Mouse (Mus musculus): Measurements from ENCODE around the gene Tmcc1. TPM values are rescaled to one million over a fixed set of nuclear protein-coding genes. Genes with fewer than 3 reads are reported as not detected.
"Not testable (repeated sequence)": the region's sequence is repeated elsewhere in the genome, so short reads cannot be mapped to it uniquely, and the experiment has no call there.

Tmcc1 gene
- polyA plus RNA-seq, 1 experiment from 2014 or later = 33.2 TPM

DNA sequence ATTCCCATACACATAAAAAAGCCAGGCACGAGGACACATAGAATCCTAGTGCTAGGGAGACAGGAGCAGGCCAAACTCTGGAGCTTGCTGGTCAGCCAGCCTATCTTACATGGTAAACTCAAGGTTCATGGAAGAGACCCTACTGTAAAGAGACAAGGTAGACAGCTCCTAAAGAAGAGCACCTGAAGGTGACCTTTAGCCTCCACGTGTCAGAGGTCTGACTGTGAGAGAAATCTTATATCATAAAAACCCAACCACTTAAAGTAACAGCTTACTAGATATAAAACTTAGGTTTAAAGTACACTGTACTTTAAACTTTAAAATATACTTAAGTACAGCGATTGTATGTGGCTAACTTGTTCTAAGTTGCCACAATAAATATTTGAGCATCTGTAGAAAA is 122.7 kb downstream of the Tmcc1 start:
- Histone ChIP-seq H3K9me3 (no peaks in the 10 kb centered on the region), H3K9ac (no peak overlapping the region), H3K4me1 (peaks cover 15% of the 10 kb centered on the region; the same call in 1 of the 2 replicates), H3K27me3 (no peaks in the 10 kb centered on the region), H3K4me3 (replicated peaks) (no peak overlapping the region), H3K27ac (no peak overlapping the region), H3K4me2 (no peak overlapping the region), H3K36me3 (replicated peaks) (no peaks in the 10 kb centered on the region)
- no peak for ATAC-seq (ENCODE audit: low FRiP score)
- WGBS = 86% methylated on average over 3 of the region's 3 CpGs

DNA sequence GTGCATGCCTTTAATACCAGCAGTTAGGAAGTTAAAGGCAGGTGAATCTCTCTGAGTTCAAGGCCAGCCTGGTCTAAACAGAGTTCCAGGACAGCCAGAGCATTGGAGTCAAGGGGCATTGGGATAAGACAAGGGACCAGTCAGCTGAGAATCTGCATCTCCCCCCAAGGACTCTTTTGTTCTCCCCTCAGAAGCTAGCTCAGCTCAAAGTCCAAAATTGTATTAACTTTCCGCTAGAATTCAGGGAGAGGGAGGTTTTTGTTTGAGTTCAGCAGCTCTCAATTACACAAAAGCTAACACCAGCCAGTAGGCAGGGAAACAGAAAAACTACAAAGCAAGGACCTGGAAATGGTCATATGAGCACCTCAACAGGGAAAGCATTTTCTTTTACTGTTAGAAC is 129.8 kb downstream of the Tmcc1 start:
- no peak for ATAC-seq (ENCODE audit: low FRiP score)
- Histone ChIP-seq H3K9ac (no peak overlapping the region), H3K4me1 (peaks cover 6% of the 10 kb centered on the region; the same call in 1 of the 2 replicates), H3K27ac (no peak overlapping the region), H3K4me3 (replicated peaks) (no peak overlapping the region), H3K9me3 (no peaks in the 10 kb centered on the region), H3K4me2 (no peak overlapping the region), H3K27me3 (no peaks in the 10 kb centered on the region), H3K36me3 (replicated peaks) (no peaks in the 10 kb centered on the region)
- WGBS = 32% methylated on average over 1 of the region's 1 CpGs

DNA sequence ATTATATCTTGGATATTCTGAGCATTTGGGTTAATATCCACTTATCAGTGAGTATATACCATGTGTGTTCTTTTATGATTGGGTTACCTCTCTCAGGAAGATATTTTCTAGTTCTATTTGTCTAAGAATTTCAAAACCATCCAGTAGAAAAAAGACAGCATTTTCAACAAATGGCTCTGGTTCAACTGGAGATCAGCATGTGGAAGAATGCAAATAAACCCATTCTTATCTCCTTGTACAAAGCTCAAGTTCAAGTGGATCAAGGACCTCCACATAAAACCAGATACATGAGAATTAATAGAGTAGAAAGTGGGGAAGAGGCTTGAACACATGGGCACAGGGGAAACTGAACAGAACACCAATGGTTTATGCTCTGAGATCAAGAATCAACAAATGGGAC is 133.7 kb downstream of the Tmcc1 start:
- not testable (repeated sequence) for H3K27ac ChIP-seq; H3K9me3 ChIP-seq; H3K4me2 ChIP-seq; H3K27me3 ChIP-seq; H3K9ac ChIP-seq; ATAC-seq (ENCODE audit: low FRiP score); H3K4me3 ChIP-seq (replicated peaks); H3K36me3 ChIP-seq (replicated peaks)
- H3K4me1 ChIP-seq = peaks cover 24% of the 10 kb centered on the region

DNA sequence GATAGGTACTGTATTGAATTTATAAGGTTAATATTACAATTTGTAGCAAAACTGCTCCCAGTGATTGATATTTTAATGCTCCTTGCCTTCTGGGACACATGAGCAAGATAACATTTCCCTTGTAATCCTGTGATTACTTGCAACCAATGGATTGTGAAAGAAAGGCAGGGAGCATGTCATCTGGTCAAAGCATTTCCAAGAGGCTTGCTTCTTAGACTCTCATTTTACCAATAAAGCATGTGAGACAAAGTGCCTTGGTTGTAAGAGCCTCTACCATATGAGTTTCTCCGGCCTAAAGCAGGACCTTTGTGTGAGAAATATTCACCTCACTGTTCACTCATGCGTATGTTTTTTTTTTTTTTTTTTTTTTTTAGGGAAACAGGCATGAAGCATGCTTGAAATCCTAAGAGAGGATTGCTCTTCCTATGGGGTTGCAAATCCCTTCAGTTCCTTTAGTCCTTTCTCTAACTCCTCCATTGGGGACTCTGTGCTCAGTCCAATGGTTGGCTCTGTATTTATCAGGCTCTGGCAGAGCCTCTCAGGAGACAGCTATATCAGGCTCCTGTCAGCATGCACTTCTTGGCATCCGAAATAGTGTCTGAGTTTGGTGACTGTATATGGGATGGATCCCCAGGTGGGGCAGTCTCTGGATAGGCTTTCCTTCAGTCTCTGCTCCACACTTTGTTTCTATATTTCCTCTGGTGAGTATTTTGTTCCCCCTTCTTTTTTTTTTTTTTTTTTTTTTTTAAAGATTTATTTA is 134.6 kb downstream of the Tmcc1 start:
- H3K36me3 ChIP-seq (replicated peaks) = no peaks in the 10 kb centered on the region
- no peak for ATAC-seq (ENCODE audit: low FRiP score)
- 74% methylated on average over 3 of the region's 3 CpGs for WGBS
- H3K4me3 ChIP-seq (replicated peaks) = no peak overlapping the region
- H3K27ac ChIP-seq = no peak overlapping the region
- H3K4me2 ChIP-seq = no peak overlapping the region
- H3K4me1 ChIP-seq = peaks cover 24% of the 10 kb centered on the region
- no peaks in the 10 kb centered on the region for H3K27me3 ChIP-seq
- H3K9me3 ChIP-seq = no peaks in the 10 kb centered on the region
- H3K9ac ChIP-seq = no peak overlapping the region

DNA sequence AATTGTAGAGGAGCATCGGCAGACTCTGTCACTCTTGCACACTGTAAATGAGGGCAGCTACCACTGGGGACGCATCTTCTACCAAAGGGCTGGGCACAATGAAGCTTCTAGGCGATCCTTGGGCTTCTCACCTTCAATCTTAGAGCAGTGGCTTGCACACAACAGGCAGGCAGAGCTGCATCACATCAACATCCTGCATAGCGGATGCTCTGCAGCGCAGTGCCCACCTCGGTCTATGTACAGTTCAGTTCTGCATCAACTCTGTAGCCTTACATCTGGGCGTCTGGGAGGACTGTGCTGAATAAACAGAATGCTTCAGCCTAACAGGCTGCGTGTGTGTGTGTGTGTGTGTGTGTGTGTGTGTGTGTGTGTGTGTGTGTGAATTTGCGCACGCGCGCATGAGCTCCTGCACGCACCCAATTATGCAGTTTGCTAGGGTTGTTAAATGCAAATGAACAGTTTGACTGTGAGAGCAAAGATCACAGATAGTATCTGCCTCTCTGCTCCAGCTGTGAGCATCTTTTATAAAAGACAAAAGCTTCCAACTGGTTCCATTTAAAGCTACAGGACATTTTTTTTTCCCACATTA is 136.5 kb downstream of the Tmcc1 start:
- peak overlapping the region; percentile 78 for H3K27ac ChIP-seq
- no peaks in the 10 kb centered on the region for H3K9me3 ChIP-seq
- no peaks in the 10 kb centered on the region for H3K27me3 ChIP-seq
- H3K4me1 ChIP-seq = peaks cover 21% of the 10 kb centered on the region
- WGBS = 10% methylated on average over 13 of the region's 13 CpGs
- peak overlapping the region; percentile 20 for H3K4me3 ChIP-seq (replicated peaks)
- no peaks in the 10 kb centered on the region for H3K36me3 ChIP-seq (replicated peaks)
- peak overlapping the region; percentile 35 for H3K4me2 ChIP-seq
- ATAC-seq (ENCODE audit: low FRiP score) = peak; percentile 84
- 0 out of 2 replicates have a peak overlapping the region, but pooled peaks have one; percentile 1 for H3K9ac ChIP-seq

DNA sequence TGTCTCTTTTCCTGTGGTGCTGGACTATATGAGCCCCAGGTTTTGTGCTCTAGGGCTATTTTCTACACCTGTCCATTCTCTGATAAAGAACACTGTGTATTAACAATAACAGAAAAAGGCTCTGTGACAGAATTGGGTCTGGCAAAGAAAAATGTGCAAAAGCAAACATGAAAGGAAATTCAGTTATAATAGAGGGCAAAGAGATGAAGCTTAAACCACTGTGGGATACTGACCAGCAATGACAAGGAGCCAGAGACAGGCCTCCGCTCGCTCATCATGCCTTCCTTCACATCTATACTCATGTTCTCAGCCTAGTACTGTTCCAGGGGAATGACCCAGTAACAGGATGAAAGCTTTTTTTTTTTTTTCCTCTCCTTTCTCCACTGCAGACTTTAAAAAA is 137.5 kb downstream of the Tmcc1 start:
- Histone ChIP-seq H3K36me3 (replicated peaks) (no peaks in the 10 kb centered on the region), H3K9ac (no peak overlapping the region), H3K27me3 (no peaks in the 10 kb centered on the region), H3K27ac (no peak overlapping the region), H3K9me3 (no peaks in the 10 kb centered on the region), H3K4me1 (peaks cover 21% of the 10 kb centered on the region), H3K4me3 (replicated peaks) (no peak overlapping the region), H3K4me2 (no peak overlapping the region)
- ATAC-seq (ENCODE audit: low FRiP score) = no peak
- WGBS = 94% methylated on average over 2 of the region's 2 CpGs

DNA sequence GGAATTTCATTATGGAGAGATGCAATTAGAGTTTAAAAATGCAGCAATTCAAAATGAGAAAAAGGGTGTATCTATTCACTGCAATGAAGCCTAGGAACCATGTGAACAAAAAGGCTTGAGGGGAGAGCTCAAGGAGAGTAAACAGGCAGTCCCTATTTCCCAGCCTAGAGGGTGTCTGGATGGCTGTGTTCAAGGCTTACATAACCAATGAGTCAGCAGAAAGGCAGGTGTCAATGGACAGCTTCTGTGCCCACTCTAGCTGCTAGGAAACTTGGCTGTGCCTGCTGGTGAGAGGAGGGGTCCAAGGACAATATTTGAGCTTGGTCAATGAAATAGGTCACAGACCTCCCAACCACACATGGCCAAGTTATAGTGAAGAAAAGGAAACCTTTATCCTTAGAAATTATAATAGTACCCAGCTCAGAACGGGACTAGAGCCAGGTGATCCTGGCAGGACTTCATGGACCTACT is 138.2 kb downstream of the Tmcc1 start:
- Histone ChIP-seq H3K27me3 (no peaks in the 10 kb centered on the region), H3K36me3 (replicated peaks) (no peaks in the 10 kb centered on the region), H3K4me2 (no peak overlapping the region), H3K9me3 (no peaks in the 10 kb centered on the region), H3K4me3 (replicated peaks) (no peak overlapping the region), H3K4me1 (peaks cover 25% of the 10 kb centered on the region), H3K27ac (no peak overlapping the region), H3K9ac (no peak overlapping the region)
- no peak for ATAC-seq (ENCODE audit: low FRiP score)
- 83% methylated on average over 1 of the region's 1 CpGs for WGBS

DNA sequence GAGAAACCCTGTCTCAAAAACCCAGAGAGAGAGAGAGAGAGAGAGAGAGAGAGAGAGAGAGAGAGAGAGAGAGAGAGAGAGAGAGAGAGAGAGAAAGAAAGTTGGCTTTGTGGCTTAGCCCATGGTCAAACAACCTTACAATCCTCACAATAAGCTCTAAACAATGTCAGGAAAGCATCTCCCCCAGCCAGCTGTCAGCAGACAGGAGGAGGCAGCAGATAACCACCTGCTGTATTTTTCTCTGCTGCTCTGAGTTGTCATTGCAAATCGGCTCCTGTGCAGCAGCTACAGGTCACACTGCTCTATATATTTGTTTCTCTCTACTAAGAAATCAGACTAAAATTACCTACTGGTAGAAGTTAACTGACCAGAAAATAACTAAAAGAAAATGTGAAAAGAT is 145.4 kb downstream of the Tmcc1 start:
- Histone ChIP-seq H3K36me3 (replicated peaks) (peaks cover 5% of the 10 kb centered on the region), H3K27me3 (no peaks in the 10 kb centered on the region), H3K9me3 (peaks cover under 1% of the 10 kb centered on the region; the same call in 1 of the 2 replicates), H3K4me1 (peaks cover 10% of the 10 kb centered on the region), H3K4me3 (replicated peaks) (no peak overlapping the region), H3K27ac (no peak overlapping the region), H3K4me2 (no peak overlapping the region), H3K9ac (no peak overlapping the region)
- 86% methylated on average over 1 of the region's 1 CpGs for WGBS
- no peak for ATAC-seq (ENCODE audit: low FRiP score)

DNA sequence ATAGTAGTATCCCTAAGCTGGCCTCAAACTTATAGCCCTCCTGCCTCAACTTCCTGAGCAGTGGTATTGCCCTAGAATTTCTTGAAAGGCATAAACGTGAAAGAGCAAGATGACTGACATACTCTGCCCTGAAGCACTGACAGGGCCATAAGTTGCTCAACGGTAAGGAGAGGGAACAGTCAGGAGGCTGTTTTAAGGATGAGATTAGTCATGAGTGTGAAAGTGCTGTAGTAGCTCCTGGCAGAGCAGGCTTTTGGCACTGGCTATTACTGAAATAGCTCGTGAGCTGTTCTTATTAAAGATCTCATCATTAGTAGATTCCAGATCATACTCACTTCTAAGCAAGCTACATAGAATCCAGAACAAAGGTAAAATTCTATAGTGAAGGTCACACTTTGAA is 145.9 kb downstream of the Tmcc1 start:
- Histone ChIP-seq H3K27me3 (no peaks in the 10 kb centered on the region), H3K9me3 (peaks cover 4% of the 10 kb centered on the region), H3K4me1 (peaks cover 10% of the 10 kb centered on the region), H3K36me3 (replicated peaks) (peaks cover 8% of the 10 kb centered on the region), H3K27ac (no peak overlapping the region), H3K4me2 (no peak overlapping the region), H3K4me3 (replicated peaks) (no peak overlapping the region), H3K9ac (no peak overlapping the region)
- no peak for ATAC-seq (ENCODE audit: low FRiP score)
- 80% methylated on average over 3 of the region's 3 CpGs for WGBS

DNA sequence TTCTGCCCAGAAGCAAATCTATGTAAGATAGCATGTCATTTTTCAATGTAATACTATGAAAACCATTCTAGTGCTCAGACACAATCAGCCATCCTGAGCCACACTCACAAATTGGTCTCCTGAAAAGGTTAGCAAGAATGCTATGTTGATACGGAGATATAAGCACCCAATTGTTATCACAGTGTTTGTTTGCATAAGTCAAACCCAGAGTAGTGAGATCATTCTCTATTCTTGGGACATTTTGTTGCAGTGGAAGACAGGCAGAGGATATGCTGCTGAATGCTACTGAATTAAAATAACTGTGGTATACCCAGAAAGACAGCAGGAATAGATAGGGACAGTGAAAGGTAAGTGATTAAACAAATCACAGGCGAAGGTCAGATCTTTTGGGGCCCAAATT is 149.2 kb downstream of the Tmcc1 start:
- Histone ChIP-seq H3K4me1 (peaks cover 6% of the 10 kb centered on the region), H3K4me3 (replicated peaks) (no peak overlapping the region), H3K27ac (no peak overlapping the region), H3K4me2 (no peak overlapping the region), H3K27me3 (no peaks in the 10 kb centered on the region), H3K9ac (no peak overlapping the region), H3K9me3 (peaks cover 4% of the 10 kb centered on the region), H3K36me3 (replicated peaks) (peaks cover 8% of the 10 kb centered on the region)
- WGBS = 71% methylated on average over 2 of the region's 2 CpGs
- no peak for ATAC-seq (ENCODE audit: low FRiP score)

DNA sequence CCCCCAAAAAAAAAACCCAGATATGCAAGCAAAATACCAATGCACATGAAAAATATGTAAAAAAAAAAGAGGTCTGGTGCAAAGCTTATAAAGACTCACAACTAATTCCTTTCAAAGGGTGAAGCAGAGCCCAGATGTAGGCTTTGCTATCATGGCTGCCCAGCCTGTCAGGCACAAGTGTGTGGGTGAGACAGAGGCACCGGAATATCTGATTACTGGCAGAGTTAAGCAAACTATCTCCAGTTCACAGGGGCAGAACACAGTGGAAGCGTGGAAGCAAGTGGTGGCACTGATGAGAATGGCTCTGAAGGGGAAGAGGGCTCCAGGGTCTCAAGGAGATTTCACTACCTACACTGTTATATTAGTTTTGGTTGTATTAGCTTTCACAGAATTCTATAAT is 155.1 kb downstream of the Tmcc1 start:
- no peaks in the 10 kb centered on the region for H3K4me1 ChIP-seq
- WGBS = 88% methylated on average over 2 of the region's 2 CpGs
- peaks cover 4% of the 10 kb centered on the region for H3K9me3 ChIP-seq

DNA sequence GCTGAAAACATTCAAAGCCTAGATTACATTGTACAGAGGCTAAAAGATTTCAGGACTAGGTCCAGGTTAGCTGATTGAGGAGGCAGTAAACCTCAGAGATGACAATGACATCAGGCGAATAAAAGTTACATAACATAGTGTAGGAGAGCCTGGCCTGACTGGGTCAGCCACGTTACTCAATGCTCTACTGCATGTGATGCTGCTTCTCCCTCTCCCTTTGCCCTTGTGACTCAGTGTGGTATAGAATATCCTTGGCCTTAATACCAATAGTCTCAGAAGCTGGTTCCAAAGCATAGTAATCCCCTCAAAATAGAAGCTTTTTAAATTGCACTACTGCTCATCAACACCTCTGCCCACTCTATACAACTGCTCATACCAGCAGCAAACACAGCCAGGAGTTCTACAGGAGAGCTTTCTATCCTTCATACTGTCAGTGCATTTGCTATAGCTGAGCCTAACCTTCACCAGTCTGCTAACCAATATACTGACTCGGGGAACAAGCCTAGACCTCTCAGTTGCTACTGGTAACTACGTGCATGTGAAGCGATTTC is 155.9 kb downstream of the Tmcc1 start:
- H3K4me3 ChIP-seq (replicated peaks) = no peak overlapping the region
- no peaks in the 10 kb centered on the region for H3K4me1 ChIP-seq
- no peak for ATAC-seq (ENCODE audit: low FRiP score)
- H3K9ac ChIP-seq = no peak overlapping the region
- no peak overlapping the region for H3K27ac ChIP-seq
- no peak overlapping the region for H3K4me2 ChIP-seq
- WGBS = 87% methylated on average over 5 of the region's 5 CpGs
- no peaks in the 10 kb centered on the region for H3K9me3 ChIP-seq
- H3K27me3 ChIP-seq = no peaks in the 10 kb centered on the region
- H3K36me3 ChIP-seq (replicated peaks) = peaks cover 4% of the 10 kb centered on the region; the same call in 1 of the 2 replicates

More for the DNA sequence above, 155.1 kb downstream of the Tmcc1 start:
- no peak overlapping the region for H3K4me3 ChIP-seq (replicated peaks)
- no peak overlapping the region for H3K27ac ChIP-seq
- H3K9ac ChIP-seq = no peak overlapping the region
- H3K36me3 ChIP-seq (replicated peaks) = peaks cover 11% of the 10 kb centered on the region
- H3K27me3 ChIP-seq = no peaks in the 10 kb centered on the region
- H3K4me2 ChIP-seq = no peak overlapping the region
- ATAC-seq (ENCODE audit: low FRiP score) = no peak
